Mouse (Mus musculus): ENCODE measurements around the gene Bmpr1b. TPM values are rescaled to one million over a fixed set of nuclear protein-coding genes. Genes with fewer than 3 reads are reported as not detected.

Bmpr1b gene
- polyA plus RNA-seq, 1 experiment from 2014 or later = not detected

DNA sequence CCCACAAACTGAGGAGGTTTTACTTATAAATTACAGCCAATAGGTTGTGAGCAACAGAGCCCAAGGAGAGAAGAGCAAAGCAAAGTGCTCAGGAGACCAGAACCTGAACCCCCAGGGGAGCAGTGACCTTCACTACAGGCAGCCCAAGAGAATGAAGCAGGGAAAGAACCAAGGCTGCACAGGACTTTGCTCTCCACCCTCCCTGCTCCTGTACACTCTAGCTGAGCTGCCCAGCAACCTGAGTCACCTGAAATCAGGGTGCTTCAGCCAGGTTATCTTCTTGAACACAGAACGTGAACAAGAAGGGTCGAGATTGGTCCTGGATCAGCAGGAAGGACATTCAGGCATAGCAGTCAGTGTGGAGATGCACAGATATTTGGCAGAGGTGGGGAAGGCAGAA, 5.3 kb downstream of the Bmpr1b start:
- Histone ChIP-seq H3K27me3 (ENCODE audit: insufficient read depth, low read length) (peaks cover 8% of the 10 kb centered on the region), H3K9me3 (ENCODE audit: low read length) (no peaks in the 10 kb centered on the region), H3K4me2 (ENCODE audit: low read depth, low read length) (no peak overlapping the region), H3K4me1 (ENCODE audit: insufficient read depth) (peaks cover 4% of the 10 kb centered on the region; the same call in 1 of the 2 replicates), H3K36me3 (replicated peaks; ENCODE audit: insufficient read depth, low read length) (no peaks in the 10 kb centered on the region), H3K27ac (ENCODE audit: low read depth) (no peak overlapping the region), H3K4me3 (ENCODE audit: low read depth, low read length) (no peak overlapping the region), H3K9ac (replicated peaks) (no peak overlapping the region)
- ATAC-seq (no peak), DNase-seq (no peak)
- TF ChIP-seq CTCF (IDR thresholded peaks at IDR 0.05; ENCODE audit: low read depth) = no peak
- TF ChIP-seq EP300 (IDR thresholded peaks at IDR 0.05; ENCODE audit: low read depth) = no peak
- WGBS (ENCODE audit: insufficient replicate concordance) = 76% methylated on average over 2 of the region's 2 CpGs

DNA sequence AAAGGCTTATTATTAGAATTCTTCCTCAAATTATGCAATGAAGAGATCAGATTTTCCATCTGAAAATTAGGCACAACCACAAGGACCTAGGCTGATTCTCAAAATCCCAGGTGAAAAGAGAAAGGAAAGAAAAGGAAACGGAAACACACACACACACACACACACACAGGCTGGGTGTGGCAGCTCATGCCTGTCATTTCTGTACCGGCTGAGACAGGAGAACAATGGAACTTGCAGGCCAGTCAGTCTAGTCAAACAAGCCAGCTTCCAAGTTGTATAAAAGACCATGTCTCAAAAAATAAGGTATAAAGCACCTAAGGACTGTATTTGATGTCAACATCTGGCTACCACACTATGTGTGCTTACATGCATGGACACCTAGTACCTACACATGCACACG, 7.8 kb downstream of the Bmpr1b start:
- DNase-seq (no peak), ATAC-seq (no peak)
- H3K36me3 ChIP-seq (replicated peaks; ENCODE audit: insufficient read depth, low read length) = no peaks in the 10 kb centered on the region
- no peak overlapping the region for H3K4me2 ChIP-seq (ENCODE audit: low read depth, low read length)
- H3K9ac ChIP-seq (replicated peaks) = no peak overlapping the region
- no peaks in the 10 kb centered on the region for H3K9me3 ChIP-seq (ENCODE audit: low read length)
- 71% methylated on average over 3 of the region's 3 CpGs for WGBS (ENCODE audit: insufficient replicate concordance)
- no peak for TF ChIP-seq EP300 (IDR thresholded peaks at IDR 0.05; ENCODE audit: low read depth)
- TF ChIP-seq CTCF (IDR thresholded peaks at IDR 0.05; ENCODE audit: low read depth) = no peak
- no peak overlapping the region for H3K27ac ChIP-seq (ENCODE audit: low read depth)
- no peaks in the 10 kb centered on the region for H3K27me3 ChIP-seq (ENCODE audit: insufficient read depth, low read length)
- H3K4me3 ChIP-seq (ENCODE audit: low read depth, low read length) = no peak overlapping the region
- H3K4me1 ChIP-seq (ENCODE audit: insufficient read depth) = no peaks in the 10 kb centered on the region

DNA sequence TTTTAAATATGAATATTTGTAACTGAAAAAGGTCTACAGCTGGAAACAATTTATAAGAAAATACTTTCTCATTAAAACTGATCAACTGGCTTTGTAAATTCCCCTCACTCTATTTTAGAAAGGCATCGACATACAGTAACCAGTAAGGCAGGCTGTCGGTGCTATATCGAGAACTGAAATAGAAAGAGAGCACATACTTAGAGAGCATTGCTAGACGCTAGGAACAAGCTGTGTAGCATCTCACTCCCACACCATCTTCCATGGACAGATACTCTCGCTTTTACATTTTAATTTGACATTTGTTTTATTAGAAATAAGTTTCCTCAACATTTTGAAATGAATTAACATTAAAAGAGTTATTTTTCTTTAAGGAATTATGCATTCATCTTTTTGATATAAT, 17.2 kb downstream of the Bmpr1b start:
- no peak for DNase-seq
- Histone ChIP-seq H3K4me2 (ENCODE audit: low read depth, low read length) (no peak overlapping the region), H3K9ac (replicated peaks) (no peak overlapping the region), H3K9me3 (ENCODE audit: low read length) (no peaks in the 10 kb centered on the region), H3K36me3 (replicated peaks; ENCODE audit: insufficient read depth, low read length) (no peaks in the 10 kb centered on the region), H3K27ac (ENCODE audit: low read depth) (no peak overlapping the region), H3K4me3 (ENCODE audit: low read depth, low read length) (no peak overlapping the region), H3K27me3 (ENCODE audit: insufficient read depth, low read length) (no peaks in the 10 kb centered on the region), H3K4me1 (ENCODE audit: insufficient read depth) (no peaks in the 10 kb centered on the region)
- 72% methylated on average over 5 of the region's 5 CpGs for WGBS (ENCODE audit: insufficient replicate concordance)
- no peak for ATAC-seq
- TF ChIP-seq EP300 (IDR thresholded peaks at IDR 0.05; ENCODE audit: low read depth) (no peak), CTCF (IDR thresholded peaks at IDR 0.05; ENCODE audit: low read depth) (no peak)

DNA sequence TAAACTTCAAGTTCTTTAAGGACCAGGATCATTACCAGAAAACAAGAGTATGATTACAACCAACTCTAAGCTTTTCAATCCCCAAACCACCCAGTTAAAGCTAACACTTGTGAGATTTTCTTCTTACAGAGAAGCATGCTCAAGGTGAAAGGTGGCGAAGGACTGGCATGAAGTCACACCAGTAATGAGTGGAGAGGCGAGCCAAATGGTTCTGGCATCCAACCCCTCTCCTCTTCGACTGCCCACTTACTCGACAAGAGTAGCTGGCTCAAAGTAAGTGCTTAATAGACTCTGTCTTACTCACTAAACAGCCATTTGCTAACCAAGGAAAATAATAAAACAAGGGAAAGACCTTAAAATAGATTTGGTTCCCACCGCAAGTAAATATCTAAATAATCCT, 30.4 kb downstream of the Bmpr1b start:
- Histone ChIP-seq H3K27me3 (ENCODE audit: insufficient read depth, low read length) (no peaks in the 10 kb centered on the region), H3K9me3 (ENCODE audit: low read length) (no peaks in the 10 kb centered on the region), H3K4me2 (ENCODE audit: low read depth, low read length) (no peak overlapping the region), H3K9ac (replicated peaks) (no peak overlapping the region), H3K4me3 (ENCODE audit: low read depth, low read length) (no peak overlapping the region), H3K27ac (ENCODE audit: low read depth) (no peak overlapping the region), H3K36me3 (replicated peaks; ENCODE audit: insufficient read depth, low read length) (no peaks in the 10 kb centered on the region), H3K4me1 (ENCODE audit: insufficient read depth) (no peaks in the 10 kb centered on the region)
- TF ChIP-seq CTCF (IDR thresholded peaks at IDR 0.05; ENCODE audit: low read depth) = no peak
- ATAC-seq (no peak), DNase-seq (no peak)
- 66% methylated on average over 5 of the region's 5 CpGs for WGBS (ENCODE audit: insufficient replicate concordance)

DNA sequence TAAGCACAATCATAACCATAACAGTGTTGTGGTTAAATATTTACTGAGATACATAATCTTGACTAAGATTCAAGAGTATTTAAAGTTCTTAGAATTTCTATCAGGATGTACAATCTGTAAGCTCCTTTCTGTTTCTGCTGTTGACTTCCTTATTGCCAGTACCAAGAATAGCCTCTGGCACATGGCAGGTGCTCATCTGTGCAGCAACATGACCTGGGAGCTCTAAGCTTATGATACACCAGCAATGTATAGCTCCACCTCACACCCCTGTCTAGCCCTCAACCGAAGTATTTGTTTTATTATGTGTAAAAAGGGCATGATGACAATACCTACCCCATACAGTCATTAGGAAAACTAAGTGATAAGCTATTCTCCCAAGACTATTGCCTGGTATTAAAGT, 42.8 kb downstream of the Bmpr1b start:
- no peak overlapping the region for H3K27ac ChIP-seq (ENCODE audit: low read depth)
- ATAC-seq (no peak), DNase-seq (no peak)
- no peaks in the 10 kb centered on the region for H3K9me3 ChIP-seq (ENCODE audit: low read length)
- no peak overlapping the region for H3K9ac ChIP-seq (replicated peaks)
- no peaks in the 10 kb centered on the region for H3K4me1 ChIP-seq (ENCODE audit: insufficient read depth)
- H3K27me3 ChIP-seq (ENCODE audit: insufficient read depth, low read length) = no peaks in the 10 kb centered on the region
- 63% methylated on average over 1 of the region's 1 CpGs for WGBS (ENCODE audit: insufficient replicate concordance)
- no peak overlapping the region for H3K4me3 ChIP-seq (ENCODE audit: low read depth, low read length)
- TF ChIP-seq EP300 (IDR thresholded peaks at IDR 0.05; ENCODE audit: low read depth) (no peak), CTCF (IDR thresholded peaks at IDR 0.05; ENCODE audit: low read depth) (no peak)
- no peaks in the 10 kb centered on the region for H3K36me3 ChIP-seq (replicated peaks; ENCODE audit: insufficient read depth, low read length)
- no peak overlapping the region for H3K4me2 ChIP-seq (ENCODE audit: low read depth, low read length)

DNA sequence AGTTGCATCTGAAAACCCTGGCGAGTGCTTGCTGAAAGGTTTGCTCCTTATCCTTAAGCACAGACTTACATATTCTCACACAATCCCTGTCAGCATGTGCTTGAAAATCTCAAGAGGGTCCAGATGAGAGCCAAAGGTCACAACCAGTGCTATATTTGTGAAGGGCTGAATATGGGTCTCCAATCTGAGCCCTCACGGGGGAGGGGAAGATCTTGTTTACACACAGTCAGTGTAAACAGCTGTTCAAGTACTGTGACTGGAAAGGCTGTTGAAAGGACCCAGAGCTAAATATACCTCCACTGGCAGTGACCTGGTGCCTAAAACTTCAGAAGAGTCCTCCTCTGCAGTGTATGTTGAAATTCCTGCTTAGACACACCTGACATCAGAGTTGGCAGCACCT, 43.7 kb downstream of the Bmpr1b start:
- ATAC-seq = no peak
- H3K9ac ChIP-seq (replicated peaks) = no peak overlapping the region
- no peak for DNase-seq
- no peaks in the 10 kb centered on the region for H3K36me3 ChIP-seq (replicated peaks; ENCODE audit: insufficient read depth, low read length)
- WGBS (ENCODE audit: insufficient replicate concordance) = 57% methylated on average over 2 of the region's 2 CpGs
- H3K9me3 ChIP-seq (ENCODE audit: low read length) = no peaks in the 10 kb centered on the region
- no peak overlapping the region for H3K27ac ChIP-seq (ENCODE audit: low read depth)
- no peak overlapping the region for H3K4me3 ChIP-seq (ENCODE audit: low read depth, low read length)
- no peak overlapping the region for H3K4me2 ChIP-seq (ENCODE audit: low read depth, low read length)
- H3K4me1 ChIP-seq (ENCODE audit: insufficient read depth) = no peaks in the 10 kb centered on the region
- TF ChIP-seq EP300 (IDR thresholded peaks at IDR 0.05; ENCODE audit: low read depth) (no peak), CTCF (IDR thresholded peaks at IDR 0.05; ENCODE audit: low read depth) (no peak)
- no peaks in the 10 kb centered on the region for H3K27me3 ChIP-seq (ENCODE audit: insufficient read depth, low read length)

DNA sequence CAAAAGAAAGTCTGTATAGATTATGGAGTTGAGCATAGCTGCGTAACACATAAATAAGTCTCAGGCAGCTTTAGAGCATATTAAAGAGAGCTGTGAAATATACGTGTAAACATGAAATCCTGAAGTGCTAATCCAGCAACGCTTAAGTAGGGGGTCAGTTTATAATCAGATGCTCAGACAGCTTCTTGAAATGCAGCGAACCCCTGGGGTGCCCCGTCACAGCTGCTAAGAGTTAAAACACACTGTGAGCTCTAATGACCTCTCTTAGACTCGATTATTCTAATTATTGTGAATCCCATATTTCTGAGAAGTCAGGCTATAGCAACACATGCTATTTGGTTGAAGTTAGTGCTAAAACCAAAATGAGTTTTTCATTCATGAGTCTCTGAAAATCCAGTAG, 45.0 kb downstream of the Bmpr1b start:
- no peak for ATAC-seq
- Histone ChIP-seq H3K4me1 (ENCODE audit: insufficient read depth) (no peaks in the 10 kb centered on the region), H3K4me3 (ENCODE audit: low read depth, low read length) (no peak overlapping the region), H3K27ac (ENCODE audit: low read depth) (no peak overlapping the region), H3K27me3 (ENCODE audit: insufficient read depth, low read length) (no peaks in the 10 kb centered on the region), H3K9ac (replicated peaks) (no peak overlapping the region), H3K9me3 (ENCODE audit: low read length) (no peaks in the 10 kb centered on the region), H3K4me2 (ENCODE audit: low read depth, low read length) (no peak overlapping the region), H3K36me3 (replicated peaks; ENCODE audit: insufficient read depth, low read length) (no peaks in the 10 kb centered on the region)
- TF ChIP-seq CTCF (IDR thresholded peaks at IDR 0.05; ENCODE audit: low read depth) (no peak), EP300 (IDR thresholded peaks at IDR 0.05; ENCODE audit: low read depth) (no peak)
- DNase-seq = no peak
- WGBS (ENCODE audit: insufficient replicate concordance) = 68% methylated on average over 6 of the region's 6 CpGs
